Mouse (Mus musculus) ES-E14 (cell line): Measurements from ENCODE around the gene Grip1. TPM values are rescaled to one million over a fixed set of nuclear protein-coding genes. Genes with fewer than 3 reads are reported as not detected.

Source experiments
- DNase-seq: peaks from one replicate; pipeline ENCODE4 v3.0.0-alpha.2; 2013; ENCODE audit warnings: low read depth, low spot score
- H3K27ac ChIP-seq: 2 replicates; pipeline ENCODE4 v1.5.1; 2012; ENCODE audit warnings: low read depth, mild to moderate bottlenecking, low read length, moderate library complexity, mixed read lengths; ENCODE audit not compliant: poor library complexity, insufficient read depth, severe bottlenecking
- H3K36me3 ChIP-seq: 2 replicates; pipeline ENCODE4 v1.6.1; 2012; ENCODE audit warnings: mild to moderate bottlenecking, low read length, moderate library complexity, mixed read lengths; ENCODE audit not compliant: control insufficient read depth, poor library complexity, insufficient read depth, severe bottlenecking
- H3K4me1 ChIP-seq, 2 experiments: fragments of 150-350 bp in 1 of 2; sonication (generic) in 1 of 2; 2 replicates each; pipeline ENCODE4 v1.6.1; 2012; ENCODE audit warnings: low read length in 2 of 2, mild to moderate bottlenecking in 1 of 2, mixed read lengths in 1 of 2; ENCODE audit not compliant: control insufficient read depth in 2 of 2, insufficient read depth in 2 of 2, poor library complexity in 1 of 2
- H3K4me3 ChIP-seq, 2 experiments: fragments of 150-350 bp in 1 of 2; sonication (generic) in 1 of 2; 2 replicates each; pipeline ENCODE4 v1.5.1; 2012; ENCODE audit warnings: low read length in 2 of 2, low read depth in 1 of 2, mild to moderate bottlenecking in 1 of 2, mixed read lengths in 1 of 2; ENCODE audit not compliant: insufficient read depth in 1 of 2, poor library complexity in 1 of 2, severe bottlenecking in 1 of 2
- H3K9ac ChIP-seq: 2 replicates; pipeline ENCODE4 v1.6.1; 2012; ENCODE audit warnings: low read depth, mild to moderate bottlenecking, low read length, mixed read lengths; ENCODE audit not compliant: poor library complexity, insufficient read depth, severe bottlenecking
- H3K9me3 ChIP-seq: fragments of 150-350 bp; sonication (generic); 2 replicates; pipeline ENCODE4 v1.6.1; 2012; ENCODE audit warnings: low read depth, mild to moderate bottlenecking, low read length; ENCODE audit not compliant: control insufficient read depth, insufficient read depth
- CHD2 ChIP-seq: IDR thresholded peaks from 2 replicates; pipeline ENCODE4 v1.6.1; 2014; ENCODE audit warnings: mild to moderate bottlenecking, low read depth, low read length, inconsistent platforms
- HCFC1 ChIP-seq: IDR thresholded peaks from 2 replicates; pipeline ENCODE4 v1.6.1; 2012; ENCODE audit warnings: low read length, inconsistent platforms, borderline replicate concordance; ENCODE audit not compliant: insufficient read depth
- MAFK ChIP-seq: IDR thresholded peaks from 2 replicates; pipeline ENCODE4 v1.6.1; 2014; ENCODE audit warnings: mild to moderate bottlenecking, low read depth, low read length, inconsistent platforms; ENCODE audit not compliant: insufficient read depth
- ZC3H11A ChIP-seq: IDR thresholded peaks from 2 replicates; pipeline ENCODE4 v1.6.1; 2012; ENCODE audit warnings: low read depth, mild to moderate bottlenecking, inconsistent platforms, low read length, borderline replicate concordance
- ZNF384 ChIP-seq: IDR thresholded peaks from 2 replicates; pipeline ENCODE4 v1.6.1; 2012; ENCODE audit warnings: low read depth, low read length, inconsistent platforms
- in situ Hi-C, 2 experiments: fragments of 600-800 bp; cut with MboI; formaldehyde crosslinking; loops; one replicate each; pipeline ENCODE4 v1.15.1; 2025; ENCODE audit warnings: low sequenced_read_pairs in 2 of 2, inconsistent platforms in 1 of 2; ENCODE audit not compliant: unreplicated experiment in 2 of 2
- total RNA-seq: library from RNA; depleted of rRNA; stranded (reverse); fragments of 300-350 nt; gene quantifications from 2 replicates; pipeline ENCODE4 v1.2.3, GENCODE M21; 2012

The Grip1 gene
- total RNA-seq, 1 experiment, result 4.2 TPM

DNA sequence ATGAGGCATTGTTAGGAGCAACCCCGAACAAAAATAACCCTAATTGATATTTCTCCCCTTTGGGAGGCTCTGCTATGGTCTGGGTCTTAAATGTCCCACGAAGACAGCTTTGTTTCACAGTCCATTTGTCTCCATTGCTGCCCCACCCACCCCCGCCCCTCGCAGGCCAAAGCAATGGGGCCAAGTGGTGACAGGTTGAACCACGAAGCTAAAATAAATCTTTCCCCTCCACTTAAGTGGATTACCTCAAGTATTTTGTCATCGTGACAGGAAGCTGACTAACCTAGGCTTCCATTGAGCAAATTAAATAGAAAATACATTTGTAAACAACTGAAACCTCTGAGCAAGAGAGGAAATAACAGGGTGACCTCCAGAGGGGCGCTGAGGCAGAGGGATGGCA lies 216.8 kb downstream of the Grip1 start:
- no peaks in the 10 kb centered on the region for H3K36me3 ChIP-seq
- no peak for DNase-seq

DNA sequence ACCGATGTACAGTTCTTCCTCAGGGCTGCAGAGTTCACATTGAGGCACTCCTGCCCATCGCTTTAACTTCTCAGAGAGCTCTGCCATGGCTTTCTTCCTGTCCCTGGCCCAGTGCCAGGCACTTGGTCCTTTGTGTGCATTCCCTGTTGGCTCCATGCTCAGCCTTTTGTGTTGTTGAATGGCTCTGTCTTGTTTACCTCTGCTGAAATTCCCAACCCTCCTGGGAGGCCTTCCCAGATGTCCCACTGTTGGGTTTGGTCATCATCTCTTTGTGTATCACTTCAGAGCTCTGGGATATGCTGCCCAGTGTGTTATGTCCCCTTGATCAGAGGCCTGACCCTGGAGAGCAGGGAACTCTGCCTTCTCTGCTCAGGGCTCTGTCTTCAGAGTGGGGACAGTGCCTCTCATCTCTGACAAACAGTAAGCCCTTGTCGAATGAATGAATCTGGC lies 230.8 kb downstream of the Grip1 start:
- Histone ChIP-seq H3K27ac (no peak overlapping the region), H3K9ac (no peak overlapping the region), H3K4me1 (no peaks in the 10 kb centered on the region), H3K9me3 (no peaks in the 10 kb centered on the region), H3K36me3 (no peaks in the 10 kb centered on the region), H3K4me3 (no peak overlapping the region)
- TF ChIP-seq ZNF384 (no peak), ZC3H11A (no peak), HCFC1 (no peak), CHD2 (no peak), MAFK (no peak)
- in situ Hi-C loops, result no loop called here
- no peak for DNase-seq

More for the DNA sequence above, 216.8 kb downstream of the Grip1 start:
- no peaks in the 10 kb centered on the region for H3K9me3 ChIP-seq
- peaks cover 0 to 2% of the 10 kb centered on the region in 2 experiments; a peak in 2 of 4 replicates for H3K4me1 ChIP-seq
- H3K4me3 ChIP-seq, result no peak overlapping the region
- no peak overlapping the region for H3K27ac ChIP-seq
- no peak for TF ChIP-seq MAFK
- TF ChIP-seq CHD2, result no peak
- no peak for TF ChIP-seq ZNF384
- no peak for TF ChIP-seq HCFC1
- no peak for TF ChIP-seq ZC3H11A
- no peak overlapping the region for H3K9ac ChIP-seq
- in situ Hi-C loops, result no loop called here

DNA sequence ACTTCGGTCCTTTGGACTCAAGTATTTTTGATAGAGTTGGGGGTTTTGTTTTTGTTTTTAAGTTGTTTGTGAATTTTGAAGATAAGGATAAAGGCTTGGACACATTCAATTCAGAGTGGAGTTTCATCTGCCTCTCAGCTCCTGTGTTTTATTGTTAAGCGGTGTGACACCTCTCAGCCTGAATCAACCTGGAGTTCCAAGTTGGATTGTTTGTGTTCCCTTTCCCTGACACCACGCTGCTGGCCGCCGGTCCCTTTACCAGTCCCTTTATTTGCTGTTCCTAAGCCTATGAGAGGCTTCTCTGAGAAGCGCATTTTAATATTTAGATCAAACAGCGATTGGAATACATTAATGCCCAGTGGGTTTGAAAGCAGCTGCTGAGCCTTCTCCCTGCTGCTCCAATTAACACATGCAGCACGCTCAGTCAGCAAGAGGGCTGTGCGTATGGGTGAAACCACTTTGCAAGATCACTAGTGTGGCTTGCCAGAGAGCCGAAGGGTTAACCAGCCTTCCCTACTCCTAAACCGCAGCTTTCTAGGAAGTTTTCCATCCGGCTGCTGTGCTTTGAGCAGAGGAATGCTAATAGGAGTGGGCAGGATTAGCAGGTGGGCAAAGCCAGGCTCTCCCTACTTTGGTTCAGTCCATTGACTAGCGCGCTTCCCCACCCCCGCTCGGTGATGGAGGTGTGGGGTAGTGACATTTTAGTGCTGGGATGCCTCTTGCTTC lies 237.9 kb downstream of the Grip1 start:
- Histone ChIP-seq H3K27ac (no peak overlapping the region), H3K4me3 (peak overlapping the region in 1 of 2 experiments; percentile 5; a peak in 1 of 4 replicates), H3K4me1 (0 out of 4 replicates have a peak, but pooled peaks cover 0 to 4% of the 10 kb centered on the region in 2 experiments), H3K36me3 (no peaks in the 10 kb centered on the region), H3K9me3 (no peaks in the 10 kb centered on the region), H3K9ac (no peak overlapping the region)
- TF ChIP-seq HCFC1, result no peak
- TF ChIP-seq CHD2, result no peak
- no peak for TF ChIP-seq MAFK
- no peak for TF ChIP-seq ZC3H11A
- TF ChIP-seq ZNF384, result no peak
- in situ Hi-C loops, result no loop called here
- peak; percentile 36 for DNase-seq

DNA sequence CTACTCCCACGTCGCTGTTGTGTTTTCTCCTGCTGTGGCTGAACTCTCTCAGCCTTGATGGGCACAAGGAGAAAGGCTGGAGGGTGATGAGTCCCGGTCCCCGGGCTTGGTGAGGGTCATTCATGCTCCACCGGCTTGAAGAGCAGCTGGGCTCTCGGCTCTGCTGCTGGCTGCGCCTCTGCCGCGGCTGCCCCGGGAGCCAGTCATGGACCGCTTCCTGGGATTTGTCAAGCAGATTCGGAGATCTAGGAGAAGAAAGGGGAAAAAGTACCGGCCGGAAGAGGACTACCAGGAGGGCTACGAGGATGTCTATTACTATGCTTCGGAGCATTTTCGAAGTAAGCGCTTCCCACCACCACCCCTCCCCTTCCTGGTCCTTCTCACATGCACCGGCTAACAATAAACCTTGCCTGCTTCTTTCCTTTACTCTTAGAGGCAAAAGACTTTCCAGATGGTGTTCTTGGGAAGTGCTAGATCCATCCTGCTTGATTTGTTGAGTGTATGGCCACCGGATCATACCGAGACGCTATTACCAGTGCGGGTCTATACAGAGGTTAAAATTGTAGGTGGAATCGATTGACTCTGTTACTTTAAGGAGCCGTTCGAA lies 238.8 kb downstream of the Grip1 start:
- DNase-seq, result no peak
- in situ Hi-C loops, result no loop called here
- no peak overlapping the region for H3K27ac ChIP-seq
- peak overlapping the region in 1 of 2 experiments; percentile 5; a peak in 2 of 4 replicates for H3K4me3 ChIP-seq
- no peaks in the 10 kb centered on the region for H3K36me3 ChIP-seq
- H3K9ac ChIP-seq, result no peak overlapping the region
- no peaks in the 10 kb centered on the region for H3K9me3 ChIP-seq
- 0 out of 4 replicates have a peak, but pooled peaks cover 0 to 4% of the 10 kb centered on the region in 2 experiments for H3K4me1 ChIP-seq
- TF ChIP-seq CHD2, result no peak
- TF ChIP-seq HCFC1, result no peak
- TF ChIP-seq ZC3H11A, result no peak
- TF ChIP-seq ZNF384, result no peak
- TF ChIP-seq MAFK, result no peak
